Mouse (Mus musculus): ENCODE data around the gene Crlf3. TPM values are rescaled to one million over a fixed set of nuclear protein-coding genes. Genes with fewer than 3 reads are reported as not detected.
"Not testable (repeated sequence)": the region's sequence is repeated elsewhere in the genome, so short reads cannot be mapped to it uniquely, and the experiment has no call there.

Crlf3 gene
- polyA plus RNA-seq, 1 experiment from 2014 or later, result 33.9 TPM

DNA sequence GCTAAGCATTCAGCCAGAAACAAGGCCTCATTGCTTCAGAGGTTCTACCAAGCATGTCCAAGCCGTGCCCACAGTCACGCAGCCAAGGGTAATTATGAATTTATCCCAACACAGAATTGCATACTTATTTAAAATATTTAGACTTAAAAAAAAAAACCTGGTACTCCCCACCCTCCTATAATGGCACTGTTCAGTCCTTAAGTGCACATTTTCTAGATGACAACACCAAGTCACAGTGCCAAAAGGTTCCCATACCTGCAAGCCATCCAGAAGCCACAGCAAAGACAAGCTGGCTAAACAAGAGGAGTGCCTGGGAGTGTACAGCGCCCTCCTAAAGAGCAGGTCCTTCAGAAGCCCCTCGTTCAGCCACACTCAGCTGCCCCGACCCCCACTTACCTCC is 27.6 kb downstream of the Crlf3 start:
- H3K4me1 ChIP-seq, result no peaks in the 10 kb centered on the region
- H3K36me3 ChIP-seq (replicated peaks), result peaks cover 33% of the 10 kb centered on the region
- H3K4me3 ChIP-seq (replicated peaks), result no peak overlapping the region
- ATAC-seq (ENCODE audit: low FRiP score), result no peak
- no peaks in the 10 kb centered on the region for H3K9me3 ChIP-seq
- H3K27me3 ChIP-seq, result no peaks in the 10 kb centered on the region
- H3K27ac ChIP-seq, result no peak overlapping the region
- WGBS, result 91% methylated on average over 5 of the region's 5 CpGs
- no peak overlapping the region for H3K9ac ChIP-seq
- H3K4me2 ChIP-seq, result no peak overlapping the region

DNA sequence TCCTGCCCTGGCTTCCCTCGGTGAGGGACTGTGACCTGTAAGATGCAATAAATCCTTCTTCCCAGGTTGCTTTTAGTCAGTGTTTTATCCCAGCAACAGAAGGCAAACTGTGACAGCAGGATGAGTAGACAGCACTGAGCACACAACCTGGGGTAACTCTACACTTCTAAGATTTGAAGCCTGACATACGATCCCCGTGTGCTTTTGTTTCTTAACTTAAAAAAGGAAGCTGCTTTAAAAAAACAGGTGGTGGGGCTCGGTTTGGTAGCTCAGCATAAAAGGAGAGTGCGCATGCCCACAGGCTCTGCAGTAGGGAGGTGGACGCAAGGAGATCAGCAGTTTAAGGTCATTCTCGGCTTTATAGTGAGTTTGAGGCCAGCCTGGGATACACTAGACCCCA is 28.3 kb downstream of the Crlf3 start:
- 80% methylated on average over 7 of the region's 7 CpGs for WGBS
- Histone ChIP-seq H3K4me3 (replicated peaks) (no peak overlapping the region), H3K4me2 (no peak overlapping the region), H3K9me3 (no peaks in the 10 kb centered on the region), H3K9ac (no peak overlapping the region), H3K27me3 (no peaks in the 10 kb centered on the region), H3K36me3 (replicated peaks) (peaks cover 31% of the 10 kb centered on the region), H3K27ac (no peak overlapping the region), H3K4me1 (no peaks in the 10 kb centered on the region)
- no peak for ATAC-seq (ENCODE audit: low FRiP score)

DNA sequence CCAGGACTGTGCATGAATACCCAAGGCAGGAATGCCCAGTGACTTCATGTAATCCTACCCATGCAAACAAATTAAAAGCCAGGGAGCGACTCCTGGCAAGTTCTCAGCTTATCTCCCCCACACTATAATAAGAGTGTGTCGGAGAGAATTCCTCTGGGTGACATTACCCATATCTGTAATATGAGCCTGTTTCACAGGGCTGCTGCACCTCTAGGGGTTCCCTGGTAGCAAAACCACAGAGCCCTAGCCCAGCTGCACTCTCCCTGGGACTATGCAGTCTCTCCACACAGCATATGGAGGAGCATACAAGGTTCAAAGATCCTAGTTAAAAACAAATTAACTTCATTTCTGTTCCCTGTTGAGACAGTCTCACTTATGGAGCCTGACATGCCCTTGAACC is 30.7 kb downstream of the Crlf3 start:
- H3K36me3 ChIP-seq (replicated peaks), result peaks cover 25% of the 10 kb centered on the region
- ATAC-seq (ENCODE audit: low FRiP score), result no peak
- H3K9ac ChIP-seq, result no peak overlapping the region
- H3K4me2 ChIP-seq, result no peak overlapping the region
- no peak overlapping the region for H3K4me3 ChIP-seq (replicated peaks)
- no peaks in the 10 kb centered on the region for H3K9me3 ChIP-seq
- H3K4me1 ChIP-seq, result no peaks in the 10 kb centered on the region
- H3K27ac ChIP-seq, result no peak overlapping the region
- WGBS, result 77% methylated on average over 2 of the region's 2 CpGs
- H3K27me3 ChIP-seq, result no peaks in the 10 kb centered on the region

DNA sequence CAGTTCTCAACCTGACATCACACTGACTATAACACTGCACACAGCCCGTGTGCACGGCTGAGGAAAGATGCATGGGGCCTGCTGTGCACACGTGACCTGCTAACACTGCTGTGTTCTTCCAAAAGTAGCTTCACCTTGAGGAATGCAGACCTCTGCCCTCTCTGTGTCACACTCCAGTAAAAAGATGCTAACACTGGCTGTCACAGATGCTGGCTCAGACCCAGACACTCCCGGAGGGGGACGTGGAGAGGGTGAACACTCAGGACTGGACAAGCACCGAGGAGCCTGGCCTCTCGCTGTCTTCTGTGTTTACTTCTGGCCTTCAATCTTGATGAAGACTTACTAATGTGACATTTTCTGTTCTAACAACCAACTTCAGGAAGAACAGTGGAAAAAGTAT is 33.9 kb downstream of the Crlf3 start:
- peaks cover 23% of the 10 kb centered on the region for H3K36me3 ChIP-seq (replicated peaks)
- no peaks in the 10 kb centered on the region for H3K4me1 ChIP-seq
- 91% methylated on average over 7 of the region's 7 CpGs for WGBS
- no peak for ATAC-seq (ENCODE audit: low FRiP score)
- H3K27ac ChIP-seq, result no peak overlapping the region
- no peak overlapping the region for H3K4me2 ChIP-seq
- H3K9me3 ChIP-seq, result no peaks in the 10 kb centered on the region
- H3K27me3 ChIP-seq, result no peaks in the 10 kb centered on the region
- H3K4me3 ChIP-seq (replicated peaks), result no peak overlapping the region
- no peak overlapping the region for H3K9ac ChIP-seq

DNA sequence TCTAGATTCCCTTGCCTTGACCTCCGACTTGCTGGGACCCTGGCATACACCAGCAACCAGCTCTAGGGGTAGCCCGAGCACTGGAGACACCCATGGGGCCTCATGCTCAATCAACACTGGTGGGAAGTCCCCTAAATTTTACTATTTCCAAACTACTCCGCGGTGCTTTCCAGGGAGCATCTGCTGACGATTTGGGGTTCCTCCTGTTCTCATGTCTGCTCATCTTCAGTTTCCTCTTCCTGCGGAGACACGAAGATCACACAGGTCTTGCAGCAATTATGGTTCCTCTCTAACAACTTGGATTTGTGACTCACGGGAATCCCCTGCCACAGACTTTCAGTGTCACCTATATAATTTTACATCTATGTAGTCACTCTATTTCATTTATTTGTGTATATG is 37.4 kb downstream of the Crlf3 start:
- H3K4me2 ChIP-seq, result no peak overlapping the region
- no peaks in the 10 kb centered on the region for H3K4me1 ChIP-seq
- H3K9me3 ChIP-seq, result no peaks in the 10 kb centered on the region
- no peak overlapping the region for H3K4me3 ChIP-seq (replicated peaks)
- ATAC-seq (ENCODE audit: low FRiP score), result no peak
- H3K27me3 ChIP-seq, result no peaks in the 10 kb centered on the region
- no peak overlapping the region for H3K9ac ChIP-seq
- peaks cover 21% of the 10 kb centered on the region for H3K36me3 ChIP-seq (replicated peaks)
- no peak overlapping the region for H3K27ac ChIP-seq
- 88% methylated on average over 8 of the region's 8 CpGs for whole genome bisulfite sequencing

DNA sequence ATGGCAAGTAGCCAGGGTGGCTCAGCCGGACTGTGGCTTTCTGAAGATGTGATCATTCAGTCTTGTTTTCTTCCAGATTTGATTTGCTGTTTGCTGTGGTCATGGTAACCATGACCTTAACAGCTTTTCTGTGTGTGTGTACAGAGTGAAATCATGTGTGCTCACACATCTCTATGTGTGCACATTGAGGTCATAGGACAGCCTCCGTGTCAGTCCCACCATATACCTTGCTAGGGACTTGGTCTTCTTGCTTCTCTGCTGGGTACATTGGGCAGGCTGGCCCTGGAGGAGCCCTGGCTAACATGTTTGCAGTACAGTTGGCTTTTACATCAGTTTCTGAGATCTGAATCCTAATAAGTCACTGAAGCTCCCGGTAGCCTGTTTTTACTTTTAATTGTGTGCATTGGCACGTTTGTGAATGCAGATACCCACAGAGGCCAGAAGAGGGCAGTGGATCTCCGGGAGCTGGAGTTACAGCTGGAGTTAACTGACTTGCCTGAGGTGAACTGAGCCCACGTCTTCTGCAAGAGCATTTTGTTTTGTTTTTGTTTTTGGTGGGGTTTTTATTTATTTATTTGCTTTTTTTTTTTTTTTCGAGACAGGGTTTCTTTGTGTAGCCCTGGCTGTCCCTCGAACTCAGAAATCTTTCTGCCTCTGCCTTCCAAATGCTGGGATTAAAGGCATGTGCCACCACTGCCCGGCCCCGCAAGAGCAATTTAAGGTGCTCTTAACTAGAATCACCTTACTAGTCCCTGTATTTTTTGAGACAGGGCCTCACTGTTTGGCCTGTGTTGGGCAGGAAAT is 38.0 kb downstream of the Crlf3 start:
- 57% methylated on average over 10 of the region's 10 CpGs for WGBS
- H3K4me1 ChIP-seq, result no peaks in the 10 kb centered on the region
- no peak overlapping the region for H3K27ac ChIP-seq

DNA sequence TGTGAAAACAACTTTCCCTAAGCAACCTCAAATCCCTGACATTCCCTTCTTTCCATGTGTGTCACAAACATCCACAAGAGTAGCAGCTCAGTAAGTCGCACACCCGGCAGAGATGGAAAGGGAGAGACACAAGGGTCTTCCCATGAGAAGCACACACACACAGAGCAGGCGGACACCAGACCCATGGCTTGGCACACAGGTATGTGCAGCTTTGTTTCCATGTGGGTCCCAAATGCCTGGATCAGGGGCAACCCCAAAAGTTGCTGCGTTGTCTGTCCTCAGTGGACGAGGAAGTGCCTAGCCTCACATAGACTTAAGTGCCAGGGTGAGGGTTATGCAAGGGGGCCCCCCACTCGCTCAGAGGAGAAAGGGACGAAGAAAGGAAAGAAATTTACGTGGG is 43.3 kb downstream of the Crlf3 start:
- Histone ChIP-seq H3K4me2 (no peak overlapping the region), H3K27me3 (no peaks in the 10 kb centered on the region), H3K9me3 (no peaks in the 10 kb centered on the region), H3K4me3 (replicated peaks) (no peak overlapping the region), H3K4me1 (no peaks in the 10 kb centered on the region), H3K9ac (no peak overlapping the region), H3K27ac (no peak overlapping the region), H3K36me3 (replicated peaks) (peaks cover 32% of the 10 kb centered on the region)
- 80% methylated on average over 8 of the region's 8 CpGs for WGBS
- no peak for ATAC-seq (ENCODE audit: low FRiP score)

More for the DNA sequence above, 38.0 kb downstream of the Crlf3 start:
- no peak overlapping the region for H3K4me3 ChIP-seq (replicated peaks)
- no peak overlapping the region for H3K9ac ChIP-seq
- H3K9me3 ChIP-seq, result no peaks in the 10 kb centered on the region
- no peaks in the 10 kb centered on the region for H3K27me3 ChIP-seq
- no peak overlapping the region for H3K4me2 ChIP-seq
- ATAC-seq (ENCODE audit: low FRiP score), result no peak
- H3K36me3 ChIP-seq (replicated peaks), result peaks cover 17% of the 10 kb centered on the region

DNA sequence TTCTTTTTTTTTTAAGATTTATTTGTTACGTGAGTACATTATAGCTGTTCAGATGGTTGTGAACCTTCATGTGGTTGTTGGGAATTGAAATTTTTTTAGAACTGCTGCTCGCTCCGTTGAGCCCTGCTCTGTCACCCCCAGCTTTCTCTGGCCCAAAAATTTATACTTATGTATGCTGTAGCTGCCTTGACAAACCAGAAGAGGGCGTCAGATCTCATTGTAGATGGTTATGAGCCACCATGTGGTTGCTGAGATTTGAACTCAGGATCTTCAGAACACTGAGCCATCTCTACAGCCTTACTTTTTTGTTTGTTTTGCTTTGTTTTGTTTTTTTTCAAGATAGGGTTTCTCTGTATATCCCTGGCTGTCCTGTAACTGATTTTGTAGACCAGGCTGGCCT is 59.5 kb downstream of the Crlf3 start:
- 86% methylated on average over 4 of the region's 4 CpGs for WGBS
- Histone ChIP-seq H3K36me3 (replicated peaks) (peaks cover 80% of the 10 kb centered on the region), H3K4me2 (no peak overlapping the region), H3K9me3 (no peaks in the 10 kb centered on the region), H3K9ac (no peak overlapping the region), H3K27me3 (no peaks in the 10 kb centered on the region), H3K4me1 (no peaks in the 10 kb centered on the region), H3K27ac (no peak overlapping the region), H3K4me3 (replicated peaks) (no peak overlapping the region)
- no peak for ATAC-seq (ENCODE audit: low FRiP score)

DNA sequence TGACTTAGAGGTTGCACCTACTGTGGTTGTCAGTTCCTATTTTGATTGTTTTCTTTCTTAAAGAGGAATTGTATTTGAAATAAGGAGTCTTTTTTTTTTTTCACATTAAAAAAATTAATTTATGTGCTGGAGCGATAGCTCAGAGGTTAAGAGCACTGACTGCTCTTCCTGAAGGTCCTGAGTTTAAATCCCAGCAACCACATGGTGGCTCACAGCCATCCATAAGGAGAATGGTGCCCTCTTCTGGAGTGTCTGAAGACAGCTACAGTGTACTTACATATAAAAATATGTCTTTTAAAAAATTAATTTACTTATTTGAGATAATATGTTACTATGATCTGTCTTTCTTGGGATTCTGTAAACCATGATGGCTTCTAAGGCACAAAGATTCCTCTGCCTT is 61.0 kb downstream of the Crlf3 start:
- Histone ChIP-seq H3K4me2 (no peak overlapping the region), H3K27me3 (no peaks in the 10 kb centered on the region), H3K27ac (no peak overlapping the region), H3K9me3 (no peaks in the 10 kb centered on the region), H3K9ac (no peak overlapping the region), H3K4me1 (no peaks in the 10 kb centered on the region), H3K4me3 (replicated peaks) (no peak overlapping the region), H3K36me3 (replicated peaks) (peaks cover 80% of the 10 kb centered on the region)
- WGBS, result 92% methylated on average over 1 of the region's 1 CpGs
- ATAC-seq (ENCODE audit: low FRiP score), result no peak

DNA sequence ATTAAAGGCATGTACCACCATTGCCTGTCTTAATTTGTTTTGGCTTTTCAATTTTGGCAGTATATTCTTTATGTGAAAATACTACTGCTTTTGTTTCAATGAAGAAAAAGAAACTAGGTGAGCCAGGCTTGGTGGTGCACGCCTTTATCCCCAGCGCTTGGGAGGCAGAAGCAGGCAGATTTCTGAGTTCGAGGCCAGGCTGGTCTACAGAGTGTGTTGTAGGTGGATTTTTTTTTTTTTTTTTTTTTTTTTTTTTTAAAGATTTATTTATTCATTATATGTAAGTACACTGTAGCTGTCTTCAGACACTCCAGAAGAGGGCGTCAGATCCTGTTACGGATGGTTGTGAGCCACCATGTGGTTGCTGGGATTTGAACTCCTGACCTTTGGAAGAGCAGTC is 64.3 kb downstream of the Crlf3 start:
- 90% methylated on average over 4 of the region's 5 CpGs for WGBS

More for the DNA sequence above, 64.3 kb downstream of the Crlf3 start:
- not testable (repeated sequence) for H3K27ac ChIP-seq; ATAC-seq (ENCODE audit: low FRiP score); H3K4me2 ChIP-seq; H3K27me3 ChIP-seq; H3K4me3 ChIP-seq (replicated peaks); H3K9me3 ChIP-seq; H3K4me1 ChIP-seq; H3K9ac ChIP-seq
- peaks cover 75% of the 10 kb centered on the region for H3K36me3 ChIP-seq (replicated peaks)

Other genes with a start within 250 kb of the Crlf3 start
- gene Utp6, start 118.6 kb downstream of the Crlf3 start, polyA plus RNA-seq (2016; fragmentation: Nextera tagmentation; extraction: Ambion mirVana), result 74.8 and 77.6 TPM in 2 replicates
- 40.3 and 46.3 TPM in 2 replicates for gene Suz12, start 87.9 kb downstream of the Crlf3 start, polyA plus RNA-seq (2016; fragmentation: Nextera tagmentation; extraction: Ambion mirVana)
- 19.5 and 20.1 TPM in 2 replicates for gene Atad5, start 8.4 kb upstream of the Crlf3 start, polyA plus RNA-seq (2016; fragmentation: Nextera tagmentation; extraction: Ambion mirVana)
- 27.8 and 30.4 TPM in 2 replicates for gene Tefm, start 61.2 kb upstream of the Crlf3 start, polyA plus RNA-seq (2016; fragmentation: Nextera tagmentation; extraction: Ambion mirVana)
- 1.4 and 1.7 TPM in 2 replicates for gene Adap2, start 73.1 kb upstream of the Crlf3 start, polyA plus RNA-seq (2016; fragmentation: Nextera tagmentation; extraction: Ambion mirVana)
- gene Rnf135, start 102.9 kb upstream of the Crlf3 start, polyA plus RNA-seq (2016; fragmentation: Nextera tagmentation; extraction: Ambion mirVana), result 2.8 and 2.9 TPM in 2 replicates
- gene Rhot1, start 128.0 kb upstream of the Crlf3 start, polyA plus RNA-seq (2016; fragmentation: Nextera tagmentation; extraction: Ambion mirVana), result 61.9 and 65.5 TPM in 2 replicates
- 20.8 and 21.3 TPM in 2 replicates for gene Rhbdl3, start 219.9 kb upstream of the Crlf3 start, polyA plus RNA-seq (2016; fragmentation: Nextera tagmentation; extraction: Ambion mirVana)

Data from forebrain, embryonic 12.5 days (tissue).